Mouse (Mus musculus) hindbrain, embryonic 14.5 days (tissue): ENCODE measurements around the gene Adamts20. TPM values are rescaled to one million over a fixed set of nuclear protein-coding genes. Genes with fewer than 3 reads are reported as not detected.

Source experiments
- ATAC-seq: fragments of 200-750 bp; cut with Nextera tagmentation; 2 replicates; pipeline ENCODE4 v1.8.0; 2017; ENCODE audit warnings: moderate number of reproducible peaks, mild to moderate bottlenecking, moderate TSS enrichment, moderate library complexity; ENCODE audit not compliant: low FRiP score
- DNase-seq: peaks from one replicate; pipeline ENCODE4 v3.0.0-alpha.2; 2015; ENCODE audit warnings: low spot score
- H3K27ac ChIP-seq: fragments of 300-500 bp; sonication (generic); 2 replicates; pipeline ENCODE4 v1.5.1; 2014; ENCODE audit warnings: mild to moderate bottlenecking, moderate library complexity
- H3K27me3 ChIP-seq: fragments of 300-500 bp; sonication (generic); 2 replicates; pipeline ENCODE4 v1.6.1; 2014; ENCODE audit warnings: mild to moderate bottlenecking, low read length, mixed read lengths; ENCODE audit not compliant: control insufficient read depth, insufficient read depth
- H3K36me3 ChIP-seq: fragments of 300-500 bp; sonication (generic); replicated peaks from 2 replicates; pipeline ENCODE4 v1.6.1; 2014; ENCODE audit not compliant: control insufficient read depth, insufficient read depth
- H3K4me1 ChIP-seq: fragments of 300-500 bp; sonication (generic); replicated peaks from 2 replicates; pipeline ENCODE4 v1.6.1; 2014; ENCODE audit warnings: antibody characterized with exemption, low read length, mixed read lengths; ENCODE audit not compliant: control insufficient read depth, insufficient read depth
- H3K4me2 ChIP-seq: fragments of 300-500 bp; sonication (generic); replicated peaks from 2 replicates; pipeline ENCODE4 v1.6.1; 2014; ENCODE audit warnings: mild to moderate bottlenecking, moderate library complexity
- H3K4me3 ChIP-seq: fragments of 300-500 bp; sonication (generic); replicated peaks from 2 replicates; pipeline ENCODE4 v1.5.1; 2014; ENCODE audit warnings: mild to moderate bottlenecking, low read length
- H3K9ac ChIP-seq: fragments of 300-500 bp; sonication (generic); 2 replicates; pipeline ENCODE4 v1.6.1; 2014
- H3K9me3 ChIP-seq: fragments of 300-500 bp; sonication (generic); 2 replicates; pipeline ENCODE4 v1.6.1; 2016; ENCODE audit warnings: low read length; ENCODE audit not compliant: control insufficient read depth
- WGBS: fragments of 180-500 bp; shearing (Covaris S2); extraction: QIAGEN DNeasy Blood & Tissue Kit; methylation state at CpG from one replicate; pipeline ENCODE4 v1.1.7; 2014; 5-methylcytosine and 5-hydroxymethylcytosine counted together
- polyA plus RNA-seq: library from polyadenylated mRNA; unstranded; fragments of >200 nt; fragmentation: Nextera tagmentation; extraction: Ambion mirVana; gene quantifications from 2 replicates; pipeline ENCODE4 v1.2.1, GENCODE M21; 2014

Adamts20 gene
- polyA plus RNA-seq, 1 experiment from 2014 or later = 4.9 TPM

DNA sequence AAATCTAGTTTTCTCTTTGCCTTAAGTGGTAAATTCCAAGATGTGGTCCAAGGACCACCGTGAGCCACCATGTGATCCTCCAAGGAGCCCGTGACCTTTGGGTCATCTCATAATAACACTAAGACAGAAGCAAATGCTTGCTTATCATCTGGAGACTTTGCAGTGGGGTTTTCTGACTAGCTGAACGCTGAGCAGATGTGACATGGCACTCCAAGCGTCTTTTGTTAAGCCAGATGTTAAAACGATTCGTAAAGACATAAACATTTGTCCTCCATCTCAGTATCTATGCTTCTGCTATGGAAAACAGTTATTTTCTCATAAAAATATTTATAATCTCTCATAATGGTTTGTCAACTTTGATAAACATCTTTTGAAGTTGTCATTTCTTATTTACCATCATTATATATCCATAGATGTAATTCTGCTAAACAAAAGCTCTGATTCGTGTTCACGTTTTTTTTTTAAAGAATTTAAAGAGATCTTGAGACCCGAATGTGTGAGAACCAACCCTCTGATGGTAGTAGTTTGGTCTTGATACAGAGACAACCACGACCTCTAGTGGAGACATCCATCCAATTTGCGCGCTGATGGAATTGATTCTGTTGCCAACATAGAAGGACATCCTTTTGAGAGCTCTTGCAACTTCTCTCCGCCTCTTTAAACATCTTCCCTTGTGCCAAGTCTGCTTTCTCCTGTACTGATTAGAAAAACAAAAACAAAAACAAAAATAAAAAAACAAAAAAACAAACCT lies 212.1 kb downstream of the Adamts20 start:
- H3K9me3 ChIP-seq = no peaks in the 10 kb centered on the region
- H3K9ac ChIP-seq = no peak overlapping the region
- H3K4me3 ChIP-seq = no peak overlapping the region
- H3K4me2 ChIP-seq = no peak overlapping the region
- no peaks in the 10 kb centered on the region; the same call in 1 of the 2 replicates for H3K4me1 ChIP-seq
- 81% methylated on average over 13 of the region's 13 CpGs for WGBS
- ATAC-seq (no peak), DNase-seq (no peak)
- no peaks in the 10 kb centered on the region for H3K36me3 ChIP-seq
- no peak overlapping the region for H3K27ac ChIP-seq
- H3K27me3 ChIP-seq = no peaks in the 10 kb centered on the region

DNA sequence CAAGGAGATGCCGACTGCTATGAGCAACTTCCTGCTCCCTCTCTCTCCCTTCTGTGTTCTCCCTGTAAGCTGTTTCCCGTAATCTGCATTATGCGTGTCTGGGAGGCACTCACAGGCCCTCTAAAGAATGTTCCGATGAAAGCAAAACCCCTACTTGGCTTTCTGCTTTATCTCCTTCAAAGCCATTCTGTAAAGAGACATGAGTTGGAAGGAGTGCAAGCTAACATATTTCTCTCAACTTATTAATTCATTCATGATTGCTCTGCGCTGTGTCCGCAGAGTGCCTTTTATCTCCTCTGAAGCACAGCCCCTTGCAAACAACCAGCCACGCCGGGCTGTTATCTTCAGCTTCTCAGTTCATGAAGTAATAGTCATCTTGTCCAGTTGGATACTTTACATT lies 215.5 kb downstream of the Adamts20 start:
- no peak overlapping the region for H3K9ac ChIP-seq
- no peaks in the 10 kb centered on the region; the same call in 1 of the 2 replicates for H3K4me1 ChIP-seq
- H3K36me3 ChIP-seq = no peaks in the 10 kb centered on the region
- no peak overlapping the region for H3K4me3 ChIP-seq
- DNase-seq = no peak
- no peaks in the 10 kb centered on the region for H3K9me3 ChIP-seq
- no peaks in the 10 kb centered on the region for H3K27me3 ChIP-seq
- no peak overlapping the region for H3K4me2 ChIP-seq
- no peak overlapping the region for H3K27ac ChIP-seq
- no peak for ATAC-seq
- WGBS = 70% methylated on average over 8 of the region's 8 CpGs

DNA sequence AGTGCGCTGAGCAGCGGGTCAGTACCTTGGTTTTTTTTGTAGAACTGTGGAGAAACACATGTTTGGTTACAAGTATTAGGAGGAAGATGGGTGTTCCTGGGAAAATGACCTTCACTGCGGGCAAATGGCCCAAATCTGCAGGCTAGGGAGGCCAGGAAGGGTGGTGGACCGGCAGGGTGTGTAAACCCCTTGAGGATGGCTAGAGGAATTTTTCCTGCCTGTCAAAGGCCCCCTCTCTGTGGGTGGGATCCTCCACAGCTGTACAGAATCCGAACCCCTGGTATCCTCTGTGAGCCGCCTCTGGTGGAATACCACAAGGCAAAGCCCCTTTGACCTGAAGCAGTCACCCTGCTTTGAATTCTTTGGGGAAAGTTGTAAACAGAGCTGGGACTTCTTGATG lies 216.8 kb downstream of the Adamts20 start:
- H3K9ac ChIP-seq = no peak overlapping the region
- no peak overlapping the region for H3K4me3 ChIP-seq
- no peaks in the 10 kb centered on the region for H3K4me1 ChIP-seq
- DNase-seq = no peak
- H3K36me3 ChIP-seq = no peaks in the 10 kb centered on the region
- no peak overlapping the region for H3K4me2 ChIP-seq
- no peaks in the 10 kb centered on the region for H3K9me3 ChIP-seq
- H3K27ac ChIP-seq = no peak overlapping the region
- no peak for ATAC-seq
- H3K27me3 ChIP-seq = no peaks in the 10 kb centered on the region
- 79% methylated on average over 6 of the region's 6 CpGs for WGBS

DNA sequence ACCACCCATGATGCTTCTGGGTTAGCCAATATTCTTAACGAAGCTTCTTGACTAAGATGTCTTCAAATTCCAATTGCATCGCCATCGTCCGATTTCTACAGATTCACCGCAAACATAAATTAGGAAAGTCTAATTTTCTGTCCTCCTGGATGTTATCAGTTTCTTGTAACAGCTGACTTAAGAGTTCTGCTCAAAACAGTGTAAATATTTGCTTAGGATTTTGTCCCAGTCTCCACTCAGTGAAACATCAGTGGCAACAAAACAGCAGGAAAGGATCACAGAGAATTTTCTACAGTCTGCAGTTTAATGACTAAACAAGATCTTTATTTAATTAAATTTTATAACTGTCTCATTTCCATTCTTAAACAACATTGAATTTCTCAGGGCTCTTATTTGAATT lies 218.5 kb downstream of the Adamts20 start:
- H3K4me1 ChIP-seq = no peaks in the 10 kb centered on the region
- no peaks in the 10 kb centered on the region for H3K36me3 ChIP-seq
- ATAC-seq = no peak
- H3K4me3 ChIP-seq = no peak overlapping the region
- H3K9ac ChIP-seq = no peak overlapping the region
- no peak for DNase-seq
- no peaks in the 10 kb centered on the region for H3K27me3 ChIP-seq
- H3K4me2 ChIP-seq = no peak overlapping the region
- H3K27ac ChIP-seq = no peak overlapping the region
- 88% methylated on average over 5 of the region's 5 CpGs for WGBS
- no peaks in the 10 kb centered on the region for H3K9me3 ChIP-seq

DNA sequence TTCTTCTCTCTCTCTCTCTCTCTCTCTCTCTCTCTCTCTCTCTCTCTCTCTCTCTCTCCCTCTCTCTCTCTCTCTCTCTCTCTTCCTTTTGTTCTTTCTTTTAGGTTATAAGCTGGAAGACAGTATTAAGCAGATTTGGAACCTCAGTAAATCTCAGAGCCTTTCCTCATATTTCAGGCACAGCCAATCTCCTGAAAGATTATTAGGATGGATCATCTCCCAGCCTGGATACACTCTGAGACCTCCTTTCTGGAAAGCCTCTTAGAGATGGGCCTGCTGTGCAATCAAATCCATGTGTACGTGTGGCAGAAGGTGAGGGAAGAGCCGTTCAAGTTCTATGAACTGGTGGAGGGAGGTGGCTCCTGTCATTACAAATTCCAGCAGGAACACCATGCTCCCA lies 220.9 kb downstream of the Adamts20 start:
- Histone ChIP-seq H3K27ac (no peak overlapping the region), H3K4me3 (no peak overlapping the region), H3K27me3 (no peaks in the 10 kb centered on the region), H3K4me1 (no peaks in the 10 kb centered on the region), H3K9me3 (no peaks in the 10 kb centered on the region), H3K9ac (no peak overlapping the region), H3K36me3 (no peaks in the 10 kb centered on the region), H3K4me2 (no peak overlapping the region)
- no peak for ATAC-seq
- 76% methylated on average over 2 of the region's 2 CpGs for WGBS
- DNase-seq = no peak

DNA sequence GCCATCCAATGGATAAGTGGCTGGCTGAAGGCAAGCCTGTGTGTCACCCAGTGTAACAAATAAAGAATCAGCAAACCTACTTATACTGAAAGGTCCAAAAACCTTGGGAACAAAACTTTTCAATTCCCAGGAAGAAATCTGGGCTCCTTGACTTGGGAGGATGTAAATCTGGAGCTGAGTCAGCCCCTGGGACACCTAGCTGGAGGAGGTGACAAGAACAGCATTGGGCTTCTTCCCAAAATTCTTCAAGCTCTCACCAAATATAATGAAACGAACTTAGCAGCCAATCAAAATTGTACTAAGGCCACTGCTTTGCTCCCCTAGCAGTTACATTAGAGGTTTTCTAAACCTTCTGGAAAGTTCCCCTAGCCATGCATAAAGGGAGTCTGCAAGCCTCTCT lies 223.1 kb downstream of the Adamts20 start:
- no peak overlapping the region for H3K9ac ChIP-seq
- ATAC-seq (no peak), DNase-seq (no peak)
- no peak overlapping the region for H3K27ac ChIP-seq
- H3K4me3 ChIP-seq = no peak overlapping the region
- no peaks in the 10 kb centered on the region for H3K4me1 ChIP-seq
- H3K36me3 ChIP-seq = no peaks in the 10 kb centered on the region
- no peak overlapping the region for H3K4me2 ChIP-seq
- WGBS = 83% methylated on average over 1 of the region's 1 CpGs
- H3K9me3 ChIP-seq = no peaks in the 10 kb centered on the region
- H3K27me3 ChIP-seq = no peaks in the 10 kb centered on the region

DNA sequence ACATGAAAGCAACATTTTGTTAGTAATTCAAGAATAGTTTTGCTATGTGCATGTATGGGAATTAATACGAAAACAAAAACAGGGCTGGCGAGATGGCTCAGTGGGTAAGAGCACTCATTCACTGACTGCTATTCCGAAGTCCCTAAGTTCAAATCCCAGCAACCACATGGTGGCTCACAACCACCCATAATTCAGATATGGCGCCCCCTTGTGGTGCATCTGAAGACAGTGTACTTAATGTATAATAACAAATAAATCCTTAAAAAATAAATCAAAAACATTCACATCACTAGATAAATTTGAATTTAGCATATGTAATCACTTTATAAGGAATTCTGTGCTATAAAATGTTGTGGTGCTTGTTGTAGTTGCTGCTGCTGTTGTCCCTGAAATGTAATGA lies 225.6 kb downstream of the Adamts20 start:
- 85% methylated on average over 4 of the region's 4 CpGs for WGBS
- DNase-seq (no peak), ATAC-seq (no peak)
- H3K9me3 ChIP-seq = no peaks in the 10 kb centered on the region
- H3K4me2 ChIP-seq = no peak overlapping the region
- no peaks in the 10 kb centered on the region for H3K27me3 ChIP-seq
- H3K9ac ChIP-seq = no peak overlapping the region
- H3K36me3 ChIP-seq = no peaks in the 10 kb centered on the region
- H3K4me3 ChIP-seq = no peak overlapping the region
- H3K4me1 ChIP-seq = no peaks in the 10 kb centered on the region
- H3K27ac ChIP-seq = no peak overlapping the region

DNA sequence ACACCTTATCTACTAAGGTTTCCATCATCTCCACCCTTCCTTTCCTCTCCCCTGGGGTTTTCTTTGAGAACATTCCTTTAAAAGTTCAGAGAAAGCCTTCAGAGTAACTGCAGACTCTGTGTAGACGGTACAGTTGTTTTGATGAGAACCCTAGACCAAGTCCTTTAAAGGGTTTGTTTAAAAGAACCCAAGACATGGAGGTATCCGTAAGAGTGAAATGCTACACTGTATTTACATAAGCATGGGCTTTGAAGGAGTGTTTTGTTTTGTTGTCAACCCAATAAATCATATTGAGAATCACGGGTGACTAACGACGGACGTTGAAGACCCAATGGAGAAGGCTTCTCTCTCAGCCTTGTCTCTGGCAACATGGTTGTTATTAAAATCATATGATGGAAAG lies 226.1 kb downstream of the Adamts20 start:
- no peak for DNase-seq
- no peak overlapping the region for H3K4me3 ChIP-seq
- no peak overlapping the region for H3K27ac ChIP-seq
- H3K36me3 ChIP-seq = no peaks in the 10 kb centered on the region
- H3K9me3 ChIP-seq = no peaks in the 10 kb centered on the region
- no peaks in the 10 kb centered on the region for H3K27me3 ChIP-seq
- 86% methylated on average over 6 of the region's 6 CpGs for WGBS
- no peak for ATAC-seq
- no peak overlapping the region for H3K4me2 ChIP-seq
- no peaks in the 10 kb centered on the region for H3K4me1 ChIP-seq
- no peak overlapping the region for H3K9ac ChIP-seq

DNA sequence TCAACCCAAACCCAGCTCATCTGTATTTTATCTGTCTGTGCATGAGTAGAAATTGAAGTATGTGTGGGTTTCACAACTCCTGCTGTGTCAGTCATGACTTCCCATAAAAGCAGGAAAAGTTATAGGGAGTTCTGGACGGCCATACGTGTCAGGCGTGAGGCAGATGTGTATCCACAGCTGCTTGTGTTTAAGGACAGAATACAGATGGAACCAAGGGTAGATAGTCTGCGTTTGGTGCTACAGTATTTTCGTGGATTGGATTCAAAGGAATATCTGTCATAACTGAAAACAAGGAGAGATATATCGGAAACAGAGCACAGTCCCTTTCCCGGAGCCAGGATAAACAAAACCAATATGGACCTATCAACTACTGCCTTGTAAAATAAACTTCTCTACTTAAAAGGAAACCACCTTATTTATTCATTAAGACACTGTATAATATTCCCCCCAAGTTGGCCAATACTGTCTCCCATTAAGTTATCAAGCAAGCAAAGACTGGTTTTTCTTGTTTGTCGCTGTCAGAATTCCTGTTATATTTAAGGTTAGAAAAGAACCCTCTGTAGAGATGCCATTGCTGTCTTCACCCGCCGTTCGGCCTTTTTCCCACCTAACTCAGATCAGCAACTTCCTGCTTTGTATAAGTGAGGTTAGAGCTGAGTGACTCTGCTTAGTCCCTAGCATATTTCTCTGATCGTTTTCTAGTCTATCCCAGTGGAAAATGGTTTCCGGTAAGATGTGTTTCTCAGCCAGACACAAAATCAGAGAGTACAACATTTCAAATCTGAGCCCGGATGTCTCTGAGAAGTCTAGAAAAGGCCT lies 227.0 kb downstream of the Adamts20 start:
- ATAC-seq (no peak), DNase-seq (no peak)
- no peaks in the 10 kb centered on the region for H3K36me3 ChIP-seq
- H3K4me3 ChIP-seq = no peak overlapping the region
- WGBS = 86% methylated on average over 14 of the region's 14 CpGs
- no peaks in the 10 kb centered on the region for H3K9me3 ChIP-seq
- H3K4me1 ChIP-seq = no peaks in the 10 kb centered on the region
- no peak overlapping the region for H3K27ac ChIP-seq
- H3K4me2 ChIP-seq = no peak overlapping the region
- H3K27me3 ChIP-seq = no peaks in the 10 kb centered on the region
- no peak overlapping the region for H3K9ac ChIP-seq
